Mouse (Mus musculus) left cerebral cortex, adult 9 months (tissue): Measurements from ENCODE around the gene Ctnnal1.

Experiments
- DNase-seq, 2 experiments: peaks; one replicate each; pipeline ENCODE4 v3.0.0; 2022; ENCODE audit warnings: low spot score in 2 of 2

The Ctnnal1 gene

GRCm38 (mm10) chr4:56861551-56861950 lies 3.4 kb downstream of the Ctnnal1 start:
- DNase-seq: no peak

DNA sequence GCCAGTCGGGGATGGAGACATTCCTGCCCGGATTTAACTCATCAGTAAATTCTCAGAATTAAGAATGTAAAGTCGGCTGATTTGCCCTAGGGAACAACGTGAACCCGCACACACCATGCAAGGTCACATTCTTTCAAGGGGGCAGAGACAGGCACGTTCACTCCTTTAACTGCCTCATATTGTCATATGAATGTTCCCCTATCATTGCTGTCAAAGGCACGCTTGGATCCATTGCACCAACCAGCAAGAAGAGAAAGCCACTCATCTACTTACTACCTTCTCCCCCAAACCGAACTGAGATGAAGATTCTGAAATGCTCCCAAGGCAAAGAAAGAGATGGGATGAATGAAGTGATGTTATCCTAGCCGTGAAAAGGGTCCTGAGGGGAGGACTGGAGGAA lies 6.3 kb downstream of the Ctnnal1 start:
- DNase-seq: no peak

GRCm38 (mm10) chr4:56856371-56856949 lies 8.5 kb downstream of the Ctnnal1 start:
- no peak for DNase-seq

DNA sequence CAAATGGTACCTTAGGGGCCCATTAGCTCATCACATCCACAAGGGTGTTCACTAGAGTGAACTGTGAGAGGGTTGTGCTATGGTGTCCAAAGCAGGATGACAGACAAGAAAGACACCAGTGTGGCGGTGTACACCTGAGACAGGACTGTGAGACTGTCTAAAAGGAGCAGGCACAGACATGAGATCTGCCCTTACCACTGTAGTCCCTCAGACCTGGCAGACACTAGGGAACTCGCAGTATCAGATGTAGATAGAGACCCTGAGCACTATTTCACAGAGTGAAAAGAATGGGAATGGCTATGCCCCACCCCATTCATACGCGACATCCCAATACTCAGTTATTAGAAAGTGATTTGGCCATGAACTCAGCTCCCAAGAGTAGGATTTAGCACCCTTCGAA lies 9.1 kb downstream of the Ctnnal1 start:
- DNase-seq: no peak

DNA sequence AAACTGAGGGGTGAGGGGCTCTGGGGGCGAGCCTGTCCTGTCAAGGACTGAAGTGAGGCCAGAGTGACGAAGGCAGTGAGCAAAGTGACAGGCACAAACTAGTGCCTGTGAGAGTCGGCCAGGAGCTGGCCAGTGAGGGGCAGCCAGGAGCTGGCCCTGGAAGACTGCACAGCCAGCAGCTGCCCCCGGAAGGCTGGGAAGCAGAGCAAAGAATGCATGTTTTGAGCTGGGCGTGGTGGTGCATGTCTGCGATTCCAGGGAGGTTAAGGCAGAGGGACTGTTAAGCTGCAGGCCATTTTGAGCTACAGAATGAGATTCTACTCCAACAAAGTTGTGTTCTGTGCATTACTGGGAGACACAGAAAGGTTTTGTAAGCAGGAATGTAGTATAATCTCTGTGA lies 14.3 kb downstream of the Ctnnal1 start:
- no peak for DNase-seq

- DNase-seq: no peak
Measured at GRCm38 (mm10) chr4:56848044-56848443, 16.9 kb downstream of the Ctnnal1 start.

- DNase-seq: no peak
Measured at GRCm38 (mm10) chr4:56847400-56847799, 17.6 kb downstream of the Ctnnal1 start.

GRCm38 (mm10) chr4:56845896-56846533 lies 19.0 kb downstream of the Ctnnal1 start:
- no peak for DNase-seq

- DNase-seq: no peak
Measured at GRCm38 (mm10) chr4:56844911-56845310, 20.1 kb downstream of the Ctnnal1 start.

- DNase-seq: no peak
Measured at GRCm38 (mm10) chr4:56843963-56844362, 21.0 kb downstream of the Ctnnal1 start.

GRCm38 (mm10) chr4:56842501-56842900 lies 22.5 kb downstream of the Ctnnal1 start:
- DNase-seq: no peak

DNA sequence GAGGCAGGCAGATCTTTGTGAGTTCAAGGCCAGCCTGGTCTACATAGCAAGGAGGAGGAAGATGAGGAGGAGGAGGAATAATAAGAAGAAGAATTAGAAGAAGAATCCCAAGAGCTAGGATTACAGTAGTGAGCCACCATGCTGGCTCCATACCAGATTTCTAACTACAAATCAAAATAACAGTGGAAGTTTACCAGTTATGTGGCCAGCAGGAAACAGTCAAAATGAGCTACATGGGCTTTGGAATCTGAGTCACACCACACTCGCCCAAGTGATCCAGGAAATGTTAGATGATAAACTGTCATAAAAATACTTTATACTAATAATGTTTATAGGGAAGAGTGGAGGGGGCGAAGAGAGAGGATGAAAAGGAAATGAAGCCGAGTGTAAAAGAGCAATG lies 24.7 kb downstream of the Ctnnal1 start:
- no peak for DNase-seq

DNA sequence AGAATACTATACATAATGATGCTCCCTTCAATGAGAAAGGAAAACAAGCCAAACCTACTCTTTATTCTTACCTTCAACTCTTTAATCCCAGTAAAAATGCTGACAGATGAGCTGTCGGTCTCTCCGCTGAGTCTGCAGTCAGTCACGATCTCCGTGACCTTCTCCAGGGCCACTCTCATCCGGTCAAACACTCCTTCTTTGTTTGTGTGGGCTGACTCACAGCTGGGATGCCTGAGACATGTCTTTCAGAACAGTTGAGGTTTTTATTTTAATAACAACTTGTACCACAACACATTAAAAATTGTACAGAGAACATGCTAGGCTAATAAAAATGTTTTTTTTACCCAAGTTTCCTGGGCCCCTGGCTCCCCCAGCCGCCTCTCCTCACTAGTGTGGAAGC lies 27.3 kb downstream of the Ctnnal1 start:
- DNase-seq: no peak

DNA sequence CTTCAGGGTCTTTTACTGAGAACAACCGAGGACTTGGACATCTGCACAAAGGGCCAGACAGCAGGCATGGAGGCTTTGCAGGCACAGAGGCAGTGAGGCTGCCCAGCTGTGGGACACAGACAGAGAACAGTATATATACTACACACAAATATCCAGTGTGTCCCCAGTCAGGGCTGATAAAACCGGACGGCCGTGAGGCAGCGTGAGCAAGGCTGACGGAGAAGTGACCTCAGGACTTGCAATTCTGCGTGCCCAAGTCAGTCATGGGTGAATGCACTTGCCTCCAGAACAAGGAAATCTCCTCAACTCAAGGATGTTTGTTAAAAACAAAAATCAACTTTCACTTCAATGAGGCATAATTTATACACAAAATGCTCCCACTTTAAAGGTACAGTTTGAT lies 33.0 kb downstream of the Ctnnal1 start:
- no peak for DNase-seq

DNA sequence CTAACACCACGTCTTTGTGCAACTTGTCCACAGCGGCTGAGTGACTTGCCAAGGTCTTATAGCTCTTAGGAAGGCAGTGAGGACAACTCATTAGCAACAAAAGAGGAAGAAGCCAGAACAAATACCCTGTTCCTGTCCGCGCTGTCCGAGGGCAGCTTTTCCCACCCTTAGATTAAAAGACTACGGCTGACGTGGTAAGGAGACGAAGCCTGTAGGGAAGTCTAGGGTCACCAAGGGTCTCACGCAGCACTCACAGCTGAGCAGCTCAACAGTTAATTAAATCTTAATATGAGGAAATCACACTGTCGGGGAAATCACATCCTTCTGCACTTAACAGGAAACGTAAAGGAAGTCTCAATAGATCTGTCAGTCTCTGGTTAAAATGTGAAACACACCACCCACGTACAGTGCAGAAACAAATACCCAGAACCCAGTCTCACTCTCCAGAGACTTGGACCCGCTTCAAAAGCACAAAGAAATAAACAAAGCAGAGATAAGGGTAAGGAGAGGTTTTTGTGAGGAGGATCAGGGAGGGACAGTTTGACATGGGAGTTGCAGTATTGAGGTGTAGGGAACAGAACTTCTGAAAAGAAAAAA lies 33.9 kb downstream of the Ctnnal1 start:
- no peak for DNase-seq

DNA sequence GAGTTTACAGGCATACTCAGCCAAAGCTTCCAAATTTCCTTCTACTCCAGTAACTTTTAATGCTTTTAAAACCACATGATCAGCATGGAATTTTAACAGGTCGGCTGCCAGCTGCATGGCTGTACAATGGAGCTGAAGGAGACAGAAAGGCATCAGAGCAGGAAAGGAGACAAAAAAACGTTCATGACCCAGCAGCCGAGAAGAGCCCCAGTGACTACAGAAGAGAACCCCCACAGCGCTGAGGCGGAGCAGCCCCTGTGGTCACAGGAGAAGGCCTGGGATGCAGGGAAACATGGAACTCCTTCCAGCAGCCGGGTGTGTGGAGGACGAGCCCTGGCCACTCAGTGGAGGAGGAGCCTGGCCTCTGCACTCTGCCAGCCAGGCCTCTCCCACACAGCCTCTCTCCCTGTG lies 35.5 kb downstream of the Ctnnal1 start:
- no peak for DNase-seq

DNA sequence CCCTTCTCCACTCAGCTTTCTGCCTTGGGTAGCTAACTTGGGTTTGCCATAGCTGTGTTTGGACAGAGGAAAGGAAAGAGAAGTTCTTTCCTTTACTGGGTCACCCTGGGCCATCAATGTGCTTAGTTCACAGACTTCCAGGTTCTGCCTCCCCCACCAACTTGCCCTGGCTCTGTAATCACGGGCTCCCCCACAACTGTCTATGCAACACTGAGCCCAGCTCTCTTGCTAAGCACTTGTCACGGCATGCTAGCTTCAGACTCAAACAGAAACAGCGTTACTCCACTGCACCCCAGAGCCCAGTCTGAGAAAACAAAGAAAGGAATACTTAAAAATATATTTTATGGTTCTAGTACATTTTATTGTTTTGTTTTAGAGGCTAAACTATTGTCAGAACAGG lies 36.1 kb downstream of the Ctnnal1 start:
- DNase-seq: no peak

- DNase-seq: no peak
Measured at GRCm38 (mm10) chr4:56824231-56824630, 40.8 kb downstream of the Ctnnal1 start.

DNA sequence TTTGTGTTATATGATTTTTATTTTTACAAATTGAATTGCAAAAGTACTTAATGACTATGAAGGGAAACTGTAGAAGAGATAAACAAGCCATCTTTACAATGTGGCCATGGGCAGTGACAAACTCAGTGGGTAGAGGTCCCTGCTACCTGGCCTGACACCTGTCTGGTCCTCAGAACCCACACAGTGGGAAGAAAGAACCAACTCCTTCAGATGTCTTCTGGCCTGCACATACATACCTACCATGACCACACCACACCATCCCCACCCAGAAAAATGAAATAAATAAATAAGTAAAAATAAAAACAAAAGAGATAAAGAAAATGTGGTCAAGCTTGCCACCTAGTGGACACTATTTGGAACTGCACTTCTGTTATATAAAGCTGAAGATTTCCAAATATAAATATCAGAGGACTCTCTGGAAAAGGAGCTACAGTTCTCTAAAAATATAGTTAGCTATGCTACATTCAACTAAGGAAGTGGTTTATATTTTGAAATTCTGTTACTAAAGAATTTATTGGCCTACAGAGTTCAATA lies 44.9 kb downstream of the Ctnnal1 start:
- peak in 1 of 2 experiments; percentile 46 for DNase-seq

DNA sequence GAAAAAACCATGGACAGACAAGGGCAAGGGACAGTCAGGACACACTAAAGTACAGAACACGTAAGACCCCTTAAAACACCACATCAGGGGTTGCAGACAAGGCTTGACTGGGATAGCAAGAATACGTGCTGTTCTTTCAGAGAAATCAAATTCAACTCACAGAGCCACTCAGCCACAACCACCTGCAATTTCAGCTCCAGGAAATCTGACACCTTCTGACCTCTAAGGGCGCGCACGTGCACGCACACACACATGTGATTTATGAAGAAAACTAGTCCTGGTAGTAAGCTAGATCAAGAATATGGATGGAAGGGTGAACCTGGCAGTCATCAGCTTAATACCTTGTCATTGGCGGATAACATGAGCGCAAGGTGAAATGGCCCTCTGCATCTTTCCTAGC lies 49.9 kb downstream of the Ctnnal1 start:
- no peak for DNase-seq

- no peak for DNase-seq
Measured at GRCm38 (mm10) chr4:56812096-56812495, 52.9 kb downstream of the Ctnnal1 start.

DNA sequence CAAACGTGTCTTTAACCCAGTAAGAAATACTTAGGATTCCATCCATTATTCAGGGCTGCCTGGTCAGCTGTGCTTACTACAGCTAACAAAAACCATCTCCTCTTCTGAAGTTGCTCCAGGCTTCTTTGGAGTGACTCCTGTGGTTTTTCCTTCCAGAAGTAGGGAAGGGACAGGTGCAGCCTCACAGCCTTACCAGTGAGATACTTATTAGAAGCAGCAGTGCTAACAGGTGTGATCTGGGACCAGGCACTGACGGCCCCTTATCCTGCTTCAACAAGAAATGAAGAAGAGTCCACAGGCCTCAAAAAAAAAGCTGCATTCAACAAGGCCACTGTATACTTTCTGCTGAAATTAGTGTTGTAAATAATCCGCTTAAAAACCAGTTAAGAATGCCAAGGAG lies 53.3 kb downstream of the Ctnnal1 start:
- no peak for DNase-seq

- no peak for DNase-seq
Measured at GRCm38 (mm10) chr4:56809050-56809449, 55.9 kb downstream of the Ctnnal1 start.
